Mouse (Mus musculus) hindbrain, postnatal 0 days (tissue): Measurements from ENCODE around the gene Sall1. TPM values are rescaled to one million over a fixed set of nuclear protein-coding genes. Genes with fewer than 3 reads are reported as not detected.
A peak's percentile ranks its signal among the peaks of the same experiment; 100 is the strongest.

Experiments used
- ATAC-seq: fragments of 200-750 bp; cut with Nextera tagmentation; 2 replicates; pipeline ENCODE4 v1.8.0; 2017; ENCODE audit warnings: mild to moderate bottlenecking, moderate TSS enrichment, moderate library complexity
- DNase-seq: peaks from one replicate; pipeline ENCODE4 v3.0.0-alpha.2; 2015; ENCODE audit warnings: low spot score
- H3K27ac ChIP-seq: fragments of 300-500 bp; sonication (generic); 2 replicates; pipeline ENCODE4 v1.5.1; 2014; ENCODE audit warnings: mild to moderate bottlenecking
- H3K27me3 ChIP-seq: fragments of 300-500 bp; sonication (generic); 2 replicates; pipeline ENCODE4 v1.6.1; 2014; ENCODE audit warnings: low read length, mixed read lengths; ENCODE audit not compliant: insufficient read depth
- H3K36me3 ChIP-seq: fragments of 300-500 bp; sonication (generic); 2 replicates; pipeline ENCODE4 v1.6.1; 2014; ENCODE audit warnings: low read length, mixed read lengths; ENCODE audit not compliant: insufficient read depth
- H3K4me1 ChIP-seq: fragments of 300-500 bp; sonication (generic); 2 replicates; pipeline ENCODE4 v1.6.1; 2014; ENCODE audit warnings: antibody characterized with exemption, low read length, mixed read lengths; ENCODE audit not compliant: insufficient read depth
- H3K4me2 ChIP-seq: fragments of 300-500 bp; sonication (generic); 2 replicates; pipeline ENCODE4 v1.6.1; 2014; ENCODE audit warnings: low read depth, mild to moderate bottlenecking, low read length, moderate library complexity, mixed read lengths
- H3K4me3 ChIP-seq: fragments of 300-500 bp; sonication (generic); 2 replicates; pipeline ENCODE4 v1.5.1; 2014; ENCODE audit warnings: low read length
- H3K9ac ChIP-seq: fragments of 300-500 bp; sonication (generic); replicated peaks from 2 replicates; pipeline ENCODE4 v1.6.1; 2014; ENCODE audit warnings: mild to moderate bottlenecking, low read length, moderate library complexity, mixed read lengths
- H3K9me3 ChIP-seq: fragments of 300-500 bp; sonication (generic); 2 replicates; pipeline ENCODE4 v1.6.1; 2016; ENCODE audit warnings: low read length, mixed read lengths
- CTCF ChIP-seq: IDR thresholded peaks from 2 replicates; pipeline ENCODE4 v1.5.1; 2016; ENCODE audit warnings: antibody characterized with exemption, control low read depth, low read depth
- WGBS: fragments of 180-500 bp; shearing (Covaris S2); extraction: QIAGEN DNeasy Blood & Tissue Kit; methylation state at CpG from one replicate; pipeline ENCODE4 v1.1.7; 2014; 5-methylcytosine and 5-hydroxymethylcytosine counted together
- polyA plus RNA-seq: library from polyadenylated mRNA; unstranded; fragments of >200 nt; fragmentation: Nextera tagmentation; extraction: Ambion mirVana; gene quantifications from 2 replicates; pipeline ENCODE4 v1.2.1, GENCODE M21; 2015
- total RNA-seq: library from RNA; depleted of rRNA; stranded (reverse); fragments of >200 nt; gene quantifications from 2 replicates; pipeline ENCODE4 v1.2.3, GENCODE M21; 2014

The Sall1 gene
- total and polyA plus RNA-seq, 2 experiments from 2014 or later = 3.3 to 7.5 TPM

GRCm38 (mm10) chr8:89039890-89040289 is 4.1 kb downstream of the Sall1 start:
- Histone ChIP-seq H3K4me2 (peak overlapping the region; percentile 72), H3K4me1 (no peaks in the 10 kb centered on the region), H3K36me3 (no peaks in the 10 kb centered on the region), H3K9me3 (no peaks in the 10 kb centered on the region), H3K27ac (no peak overlapping the region), H3K27me3 (peaks cover 38% of the 10 kb centered on the region), H3K9ac (no peak overlapping the region), H3K4me3 (peak overlapping the region; percentile 52)
- DNase-seq (no peak), ATAC-seq (no peak)
- TF ChIP-seq CTCF = no peak
- 34% methylated on average over 6 of the region's 6 CpGs for WGBS

GRCm38 (mm10) chr8:89038920-89039319 is 5.0 kb downstream of the Sall1 start:
- H3K9ac ChIP-seq = no peak overlapping the region
- H3K4me2 ChIP-seq = peak overlapping the region; percentile 72; the same call in 1 of the 2 replicates
- H3K27ac ChIP-seq = no peak overlapping the region
- no peak overlapping the region for H3K4me3 ChIP-seq
- H3K36me3 ChIP-seq = no peaks in the 10 kb centered on the region
- no peaks in the 10 kb centered on the region for H3K4me1 ChIP-seq
- no peaks in the 10 kb centered on the region for H3K9me3 ChIP-seq
- ATAC-seq = no peak
- no peak for DNase-seq
- WGBS = 58% methylated on average over 4 of the region's 4 CpGs
- H3K27me3 ChIP-seq = peaks cover 35% of the 10 kb centered on the region
- TF ChIP-seq CTCF = no peak

- Histone ChIP-seq H3K4me1 (no peaks in the 10 kb centered on the region), H3K27ac (no peak overlapping the region), H3K27me3 (peaks cover 28% of the 10 kb centered on the region; the same call in 1 of the 2 replicates), H3K4me3 (0 out of 2 replicates have a peak overlapping the region, but pooled peaks have one; percentile 0), H3K36me3 (no peaks in the 10 kb centered on the region), H3K9ac (no peak overlapping the region), H3K9me3 (no peaks in the 10 kb centered on the region), H3K4me2 (peak overlapping the region; percentile 34)
- 16% methylated on average over 9 of the region's 9 CpGs for WGBS
- ATAC-seq = no peak
- peak; percentile 47 for DNase-seq
- TF ChIP-seq CTCF = peak; percentile 54
These were observed 6.3 kb downstream of the Sall1 start for GRCm38 (mm10) chr8:89037536-89038236.

GRCm38 (mm10) chr8:89032412-89032811 is 11.6 kb downstream of the Sall1 start:
- ATAC-seq (no peak), DNase-seq (no peak)
- Histone ChIP-seq H3K9me3 (no peaks in the 10 kb centered on the region), H3K4me3 (no peak overlapping the region), H3K36me3 (no peaks in the 10 kb centered on the region), H3K9ac (no peak overlapping the region), H3K27ac (no peak overlapping the region), H3K4me1 (no peaks in the 10 kb centered on the region), H3K27me3 (peaks cover 16% of the 10 kb centered on the region; the same call in 1 of the 2 replicates), H3K4me2 (no peak overlapping the region)
- TF ChIP-seq CTCF = no peak
- WGBS = 83% methylated on average over 13 of the region's 13 CpGs

GRCm38 (mm10) chr8:89028156-89028555 is 15.8 kb downstream of the Sall1 start:
- Histone ChIP-seq H3K9ac (no peak overlapping the region), H3K9me3 (no peaks in the 10 kb centered on the region), H3K27me3 (peaks cover 29% of the 10 kb centered on the region), H3K27ac (no peak overlapping the region), H3K4me1 (no peaks in the 10 kb centered on the region), H3K4me3 (no peak overlapping the region), H3K4me2 (no peak overlapping the region), H3K36me3 (no peaks in the 10 kb centered on the region)
- no peak for ATAC-seq
- TF ChIP-seq CTCF = no peak
- WGBS = 66% methylated on average over 12 of the region's 12 CpGs
- DNase-seq = no peak

GRCm38 (mm10) chr8:89026139-89026520 is 17.8 kb downstream of the Sall1 start:
- ATAC-seq = no peak
- Histone ChIP-seq H3K36me3 (no peaks in the 10 kb centered on the region), H3K4me2 (peak overlapping the region; percentile 55; the same call in 1 of the 2 replicates), H3K9me3 (no peaks in the 10 kb centered on the region), H3K4me1 (no peaks in the 10 kb centered on the region), H3K4me3 (peak overlapping the region; percentile 23), H3K9ac (no peak overlapping the region), H3K27me3 (peaks cover 29% of the 10 kb centered on the region), H3K27ac (no peak overlapping the region)
- TF ChIP-seq CTCF = no peak
- 19% methylated on average over 12 of the region's 13 CpGs for WGBS
- DNase-seq = no peak
